In genomic region chr3:152247708-152248107, GRCm38 (mm10) we compare ENCODE assay signal across 17 mouse cellular contexts.
"Had no signal": no experiment of that assay in that cellular context is flagged by ENCODE, and none has a peak within 500 bp of the region (broad histone marks: within the 10 kb centered on the region; RNA-seq: fewer than 3 reads in every experiment).

No protein-coding gene starts in this region.

- H3K36me3 ChIP-seq: neural tube, embryonic 12.5 days; neural tube, embryonic 13.5 days; neural tube, embryonic 15.5 days; stomach, embryonic 15.5 days had no signal

- H3K9me3 ChIP-seq: neural tube, embryonic 12.5 days; neural tube, embryonic 13.5 days; neural tube, embryonic 15.5 days; stomach, embryonic 15.5 days had no signal

- H3K27ac ChIP-seq: neural tube, embryonic 12.5 days; neural tube, embryonic 13.5 days; neural tube, embryonic 15.5 days; stomach, embryonic 15.5 days; stomach, postnatal 0 days had no signal

- DNase-seq: retina, postnatal 1 day; right cerebral cortex, adult 18-20 months; right cerebral cortex, postnatal 14 days; right cerebral cortex, postnatal 25 days; right cerebral cortex, postnatal 4 days; spleen, adult 18-20 months; thymus, adult 18-20 months; thymus, adult 2 months; thymus, postnatal 14 days; thymus, postnatal 25 days; thymus, postnatal 36 days; thymus, postnatal 4 days had no signal

- H3K4me2 ChIP-seq: neural tube, embryonic 12.5 days; neural tube, embryonic 13.5 days; neural tube, embryonic 15.5 days; stomach, embryonic 15.5 days had no signal

- H3K27me3 ChIP-seq: neural tube, embryonic 12.5 days; neural tube, embryonic 13.5 days; neural tube, embryonic 15.5 days; stomach, embryonic 15.5 days had no signal

- H3K9ac ChIP-seq: neural tube, embryonic 12.5 days; neural tube, embryonic 13.5 days; neural tube, embryonic 15.5 days; stomach, embryonic 15.5 days had no signal

- H3K4me3 ChIP-seq: neural tube, embryonic 12.5 days; neural tube, embryonic 13.5 days; neural tube, embryonic 15.5 days; stomach, embryonic 15.5 days had no signal

- H3K4me1 ChIP-seq: neural tube, embryonic 12.5 days; neural tube, embryonic 13.5 days; neural tube, embryonic 15.5 days; stomach, embryonic 15.5 days had no signal
